Mouse (Mus musculus) bone marrow macrophage, adult 2 months (primary cell): ENCODE data around the gene Zbtb8a.

Experiments used
- CTCF ChIP-seq: IDR thresholded peaks from 2 replicates; pipeline ENCODE4 v1.5.1; 2012; ENCODE audit warnings: low read depth, mild to moderate bottlenecking, low read length, moderate library complexity
- POLR2A ChIP-seq: IDR thresholded peaks from 2 replicates; pipeline ENCODE4 v1.6.1; 2012; ENCODE audit warnings: mild to moderate bottlenecking, low read depth, low read length, borderline replicate concordance

GRCm38 (mm10) chr4:129379805-129380204 is 1.9 kb upstream of the Zbtb8a start:
- TF ChIP-seq CTCF, result no peak
- TF ChIP-seq POLR2A, result no peak
